Mouse (Mus musculus): ENCODE results near the gene Olfr1307. TPM values are rescaled to one million over a fixed set of nuclear protein-coding genes. Genes with fewer than 3 reads are reported as not detected.

Olfr1307 gene
- not detected in 2 replicates for polyA plus RNA-seq (2012; rRNA removed)

GRCm38 (mm10) chr2:111949340-111949739, at the start of gene Olfr1307:
Olfr1307 (minus strand) TSS chr2:111949440.

GRCm38 (mm10) chr2:111990181-111990580, 40.9 kb upstream of the Olfr1307 start, which contains the start of gene Olfr1309:
Olfr1309 (minus strand) TSS chr2:111990281.

GRCm38 (mm10) chr2:111964844-111965243, 15.6 kb upstream of the Olfr1307 start, which contains the start of gene Olfr1308:
Olfr1308 (minus strand) TSS chr2:111964944.

GRCm38 (mm10) chr2:111916171-111916570, 33.1 kb downstream of the Olfr1307 start, which contains the start of gene Olfr1306:
Olfr1306 (minus strand) TSS chr2:111916271.

Other genes with a start within 250 kb of the Olfr1307 start
- not detected in 2 replicates for gene Olfr1301, start 198.4 kb downstream of the Olfr1307 start, polyA plus RNA-seq (2012; rRNA removed)
- gene Olfr1302, start 172.0 kb downstream of the Olfr1307 start, polyA plus RNA-seq (2012; rRNA removed): not detected in 2 replicates
- not detected in 2 replicates for gene Olfr1303, start 129.1 kb downstream of the Olfr1307 start, polyA plus RNA-seq (2012; rRNA removed)
- not detected in 2 replicates for gene Olfr1305, start 72.3 kb downstream of the Olfr1307 start, polyA plus RNA-seq (2012; rRNA removed)
- gene Olfr1306, start 33.2 kb downstream of the Olfr1307 start, polyA plus RNA-seq (2012; rRNA removed): not detected in 2 replicates
- gene Olfr1308, start 15.5 kb upstream of the Olfr1307 start, polyA plus RNA-seq (2012; rRNA removed): not detected in 2 replicates
- not detected in 2 replicates for gene Olfr1309, start 40.8 kb upstream of the Olfr1307 start, polyA plus RNA-seq (2012; rRNA removed)
- gene Olfr1310, start 63.3 kb upstream of the Olfr1307 start, polyA plus RNA-seq (2012; rRNA removed): not detected in 2 replicates
- gene Olfr1311, start 75.0 kb upstream of the Olfr1307 start, polyA plus RNA-seq (2012; rRNA removed): not detected in 2 replicates
- not detected in 2 replicates for gene Olfr1312, start 100.8 kb upstream of the Olfr1307 start, polyA plus RNA-seq (2012; rRNA removed)
- gene Olfr1313, start 128.4 kb upstream of the Olfr1307 start, polyA plus RNA-seq (2012; rRNA removed): not detected in 2 replicates
- gene Olfr1314, start 147.3 kb upstream of the Olfr1307 start, polyA plus RNA-seq (2012; rRNA removed): not detected in 2 replicates
- not detected in 2 replicates for gene Olfr1315-ps1, start 166.0 kb upstream of the Olfr1307 start, polyA plus RNA-seq (2012; rRNA removed)
- not detected in 2 replicates for gene Olfr1316, start 185.5 kb upstream of the Olfr1307 start, polyA plus RNA-seq (2012; rRNA removed)
- not detected in 2 replicates for gene Olfr1317, start 190.9 kb upstream of the Olfr1307 start, polyA plus RNA-seq (2012; rRNA removed)
- not detected in 2 replicates for gene Olfr1318, start 204.8 kb upstream of the Olfr1307 start, polyA plus RNA-seq (2012; rRNA removed)

Data from colon, adult 2 months (tissue).